Mouse (Mus musculus) ovary, adult 2 months (tissue): ENCODE data around the gene H2al1k. TPM values are rescaled to one million over a fixed set of nuclear protein-coding genes. Genes with fewer than 3 reads are reported as not detected.

Experiments used
- polyA plus RNA-seq: library from polyadenylated mRNA; depleted of rRNA; stranded (reverse); fragments of >200 nt; gene quantifications from 2 replicates; pipeline ENCODE4 v1.2.3, GENCODE M21; 2012; rRNA removed

The H2al1k gene
- polyA plus RNA-seq, result 0.57 TPM in 1 of 2 replicates, not detected in the other

DNA sequence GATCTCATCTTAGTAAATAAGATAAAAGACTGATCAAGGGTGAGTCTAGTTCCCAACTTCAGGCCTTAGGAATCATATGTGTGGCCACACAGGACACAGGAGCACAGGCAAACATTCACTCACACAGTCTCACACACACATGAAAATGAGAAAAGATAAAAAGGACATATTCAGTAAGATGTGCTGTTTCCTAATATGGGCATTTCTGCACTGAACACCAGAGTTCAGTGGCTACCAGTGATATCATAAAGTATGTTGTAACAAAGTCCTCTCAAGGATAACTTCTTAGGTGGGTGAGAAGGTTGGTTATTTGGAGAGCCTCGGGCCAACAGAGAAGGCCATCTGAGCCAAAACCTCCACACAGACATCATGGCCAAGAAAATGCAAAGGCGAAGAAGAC, at the start of gene H2al1k:
Gene H2al1k (plus strand): TSS at position 301 of the 400 bp plus-strand sequence.

Other genes starting within 250 kb of the H2al1k start
- gene 4930402K13Rik, start 246.1 kb upstream of the H2al1k start, polyA plus RNA-seq, result not detected in 2 replicates
- 2.3 and 4.1 TPM in 2 replicates for gene Lancl3, start 150.7 kb upstream of the H2al1k start, polyA plus RNA-seq
- gene Gm14862, start 93.7 kb upstream of the H2al1k start, polyA plus RNA-seq, result not detected in 2 replicates
- gene Xk, start 77.9 kb upstream of the H2al1k start, polyA plus RNA-seq, result 3.4 and 3.5 TPM in 2 replicates
- gene H2al1m, start 66.9 kb upstream of the H2al1k start, polyA plus RNA-seq, result not detected in 2 replicates
- gene Cybb, start 137.1 kb downstream of the H2al1k start, polyA plus RNA-seq, result 0.63 and 0.64 TPM in 2 replicates
- gene H2al1o, start 221.8 kb downstream of the H2al1k start, polyA plus RNA-seq, result not detected in 2 replicates